Mouse (Mus musculus) urinary bladder, postnatal 14 days (tissue): ENCODE measurements around the gene Apoa2.

ENCODE experiments used
- DNase-seq: peaks from one replicate; pipeline ENCODE4 v3.0.0; 2021; ENCODE audit warnings: low spot score

The Apoa2 gene

DNA sequence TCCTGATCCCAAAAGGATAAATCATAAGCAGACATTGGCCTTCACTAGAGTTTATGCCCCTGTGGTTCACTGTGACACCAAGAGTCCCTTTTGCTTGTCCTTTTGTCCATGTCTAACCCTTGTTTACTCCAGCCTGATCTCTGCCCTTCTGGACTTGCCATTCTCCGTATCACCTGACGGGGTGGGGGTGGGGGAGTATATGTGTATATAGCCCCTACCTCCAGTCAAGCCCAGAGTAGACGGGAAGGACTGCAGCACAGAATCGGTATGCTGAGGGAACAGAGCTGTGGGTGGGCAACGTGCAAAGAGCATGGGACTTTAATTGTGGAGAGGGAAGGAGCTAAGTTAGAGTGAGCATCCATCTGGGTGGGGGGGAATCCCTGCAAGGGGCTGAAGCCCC lies at the start of gene Apoa2:
TSS of gene Apoa2 (plus strand) at position 198 of the 400 bp plus-strand sequence.
- no peak for DNase-seq

GRCm38 (mm10) chr1:171179487-171180171 lies 45.2 kb upstream of the Apoa2 start:
- DNase-seq = no peak

- DNase-seq = no peak
Observed at GRCm38 (mm10) chr1:171183025-171183424, 41.8 kb upstream of the Apoa2 start.

GRCm38 (mm10) chr1:171183620-171184019 lies 41.2 kb upstream of the Apoa2 start:
- no peak for DNase-seq

- peak; percentile 81 for DNase-seq
Observed at GRCm38 (mm10) chr1:171184314-171184713, 40.5 kb upstream of the Apoa2 start.

DNA sequence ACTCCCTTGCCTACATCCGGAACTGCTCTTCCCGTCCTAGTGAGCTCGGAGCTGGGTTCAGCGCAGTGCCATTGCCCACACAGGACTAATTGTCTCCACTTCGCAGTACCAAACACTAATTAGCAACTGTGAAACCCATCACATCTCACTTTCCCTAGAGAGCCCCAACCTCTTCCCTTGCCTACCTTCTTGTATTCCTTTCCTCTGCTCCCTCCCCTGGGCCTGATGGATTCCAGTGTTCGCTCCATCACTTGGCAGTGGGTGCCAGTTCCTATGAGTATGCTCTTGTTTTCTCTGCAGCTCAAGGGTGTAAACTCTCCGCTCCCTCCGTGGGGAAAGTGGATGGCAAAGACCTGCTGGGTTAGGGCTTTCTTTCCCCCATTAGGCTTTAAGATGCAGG lies 39.2 kb upstream of the Apoa2 start:
- DNase-seq = no peak

DNA sequence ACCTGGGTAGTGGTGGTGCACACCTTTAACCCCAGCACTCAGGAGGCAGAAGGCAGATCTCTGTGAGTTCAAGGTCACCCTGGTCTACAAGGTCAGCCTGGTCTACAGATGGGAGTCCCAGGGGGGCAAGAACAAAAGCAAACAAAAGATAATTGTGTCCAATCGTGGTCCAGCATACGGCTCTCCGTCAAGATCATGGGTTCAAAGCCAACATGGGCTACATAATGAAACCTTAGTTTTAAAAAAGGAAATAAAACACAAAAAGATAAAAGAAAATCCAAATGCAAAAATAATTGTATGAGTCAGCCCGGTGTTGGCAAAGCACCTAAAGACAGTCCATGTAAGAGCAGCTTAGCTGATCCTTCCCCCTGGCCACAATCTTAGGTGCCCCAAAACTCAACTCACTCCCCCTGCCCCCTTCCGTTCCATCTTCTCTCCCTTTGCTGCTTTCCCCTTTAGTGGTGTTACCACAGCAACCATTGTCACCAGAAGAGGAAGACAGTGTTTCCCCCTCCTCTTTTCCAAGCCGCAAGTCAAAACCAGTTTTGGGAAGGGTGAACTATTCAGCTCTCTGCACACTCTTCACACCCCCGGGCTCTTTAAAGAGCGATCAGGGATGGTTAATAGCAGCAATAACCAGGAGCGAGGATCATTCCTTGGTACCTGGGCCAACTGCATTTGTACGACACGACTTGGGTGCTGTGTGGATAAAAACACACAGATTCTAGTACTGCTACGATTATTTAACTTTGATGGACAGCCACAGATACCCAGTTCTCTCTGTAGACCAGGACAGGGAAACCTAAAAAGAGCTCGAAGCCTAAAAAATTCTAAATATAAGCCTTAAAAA lies 36.8 kb upstream of the Apoa2 start:
- no peak for DNase-seq

DNA sequence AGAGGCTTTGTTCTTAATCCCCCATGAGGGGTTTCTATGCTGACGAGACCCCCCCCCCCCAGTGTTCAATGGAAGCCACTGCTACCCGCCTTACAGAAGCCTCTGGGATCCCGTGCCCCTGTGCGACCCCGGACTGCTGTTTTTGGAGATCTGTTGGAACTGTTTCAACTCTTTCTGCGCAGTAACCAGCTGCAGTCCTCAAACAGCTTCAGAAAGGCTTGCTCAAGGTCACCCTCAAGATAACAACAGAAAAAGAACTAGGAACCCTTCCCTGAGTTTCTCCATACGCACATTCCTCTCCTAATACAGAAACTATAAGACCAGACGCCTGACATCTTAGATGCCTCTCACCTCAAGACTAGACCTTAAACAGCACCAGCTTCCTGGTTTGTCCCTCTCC lies 35.8 kb upstream of the Apoa2 start:
- no peak for DNase-seq

GRCm38 (mm10) chr1:171189476-171190114 lies 35.3 kb upstream of the Apoa2 start:
- DNase-seq = no peak

DNA sequence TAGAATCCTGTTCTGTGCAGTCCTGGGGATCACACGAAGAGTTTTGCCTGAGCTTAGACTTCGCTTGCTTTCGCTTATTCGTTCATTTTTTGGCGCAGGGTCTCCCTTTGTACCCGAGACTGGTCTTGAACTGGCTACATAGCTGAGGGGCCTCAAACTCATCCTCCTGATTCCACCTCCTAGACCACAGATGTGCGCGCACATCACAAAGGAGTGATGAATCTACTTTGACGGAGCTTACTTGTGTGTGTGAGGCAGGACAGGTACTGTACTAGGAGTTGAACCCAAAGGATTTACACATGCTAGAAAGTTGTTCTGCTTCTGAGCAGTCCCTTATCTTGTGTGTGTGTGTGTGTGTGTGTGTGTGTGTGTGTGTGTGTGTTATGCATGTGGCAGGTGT lies 34.0 kb upstream of the Apoa2 start:
- no peak for DNase-seq

DNA sequence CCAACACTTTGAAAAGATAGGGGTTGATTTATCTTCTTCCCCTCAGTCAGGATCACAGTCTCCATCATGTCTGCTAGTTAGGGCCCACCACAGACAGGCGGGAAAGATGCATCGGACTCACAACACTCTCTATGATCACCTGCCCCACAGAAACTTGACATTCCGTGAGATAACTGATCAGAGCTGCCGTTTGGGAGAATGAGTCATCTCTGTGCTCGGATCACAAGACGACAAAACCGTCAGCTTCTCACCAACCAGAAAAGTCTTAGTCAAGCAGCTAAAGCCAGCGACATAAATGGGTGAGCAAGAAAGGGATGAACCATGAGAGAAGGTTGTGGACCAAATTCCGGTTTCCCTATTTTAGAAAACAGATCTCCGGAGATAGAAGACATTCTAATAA lies 32.6 kb upstream of the Apoa2 start:
- no peak for DNase-seq

DNA sequence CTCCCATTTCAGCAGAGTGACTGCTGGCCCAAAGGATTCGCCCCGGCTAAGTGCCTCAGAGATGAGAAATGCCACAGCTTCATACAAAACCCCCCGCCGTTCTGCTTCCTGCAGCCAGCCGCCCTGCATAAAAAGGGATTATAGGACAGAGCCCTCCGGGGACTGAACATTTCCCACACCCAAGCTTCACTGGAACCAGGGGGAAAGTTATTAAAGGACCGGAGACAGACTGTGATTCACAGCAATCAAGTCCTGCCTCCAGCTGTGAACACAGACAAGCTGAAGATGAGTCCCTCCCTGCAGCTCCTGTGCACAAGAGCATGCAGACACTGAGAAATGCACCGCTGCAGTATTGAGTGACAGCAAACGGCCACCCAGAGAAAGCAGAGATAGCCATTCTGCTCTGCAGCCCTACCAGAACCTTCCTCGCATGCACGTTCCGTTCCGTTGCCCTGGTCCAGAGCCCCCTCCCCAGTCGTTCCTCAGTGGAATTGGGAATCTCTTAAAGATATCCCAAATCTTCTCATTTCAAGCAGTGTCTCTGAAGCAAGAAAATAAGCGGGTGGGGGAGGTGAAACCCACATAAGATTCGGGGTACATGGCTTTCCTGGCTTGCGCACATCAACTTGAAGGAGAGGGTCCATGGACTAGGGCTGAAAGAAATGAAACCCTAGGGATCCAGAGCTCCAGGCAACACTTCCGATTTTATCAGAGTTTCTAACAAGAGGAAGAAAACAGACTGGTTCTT lies 31.6 kb upstream of the Apoa2 start:
- DNase-seq = no peak

- DNase-seq = no peak
Observed at GRCm38 (mm10) chr1:171193911-171194830, 30.7 kb upstream of the Apoa2 start.

- DNase-seq = no peak
Observed at GRCm38 (mm10) chr1:171195046-171195822, 29.6 kb upstream of the Apoa2 start.

DNA sequence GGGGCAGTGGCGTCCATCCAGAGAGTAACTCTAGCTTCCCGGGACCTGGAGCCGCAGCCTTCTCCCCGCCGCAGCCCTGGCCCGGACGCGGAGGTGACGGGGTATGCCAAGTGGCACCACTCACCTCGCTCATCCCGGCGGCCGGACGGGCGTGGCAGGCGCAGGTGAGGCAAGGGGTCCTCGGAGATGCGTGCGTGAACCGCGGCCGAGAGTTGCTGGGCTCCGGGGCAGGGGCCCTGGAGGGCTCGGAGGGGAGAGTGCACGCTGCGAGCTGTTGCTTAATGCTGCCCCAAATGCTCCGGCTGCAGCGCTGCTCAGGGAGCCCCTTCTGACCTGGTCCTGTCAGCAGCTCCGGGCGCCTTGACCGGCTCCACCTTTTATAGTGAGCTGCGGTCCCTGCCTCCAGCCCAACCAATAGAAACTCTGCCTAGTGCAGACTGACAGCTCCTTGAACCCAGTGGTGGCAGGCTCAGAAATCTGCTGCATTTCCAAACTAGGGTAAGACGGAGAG lies 28.9 kb upstream of the Apoa2 start, which contains the start of gene Pcp4l1:
TSS of gene Pcp4l1 (minus strand) at position 382 of the 511 bp plus-strand sequence.
- peak; percentile 43 for DNase-seq

DNA sequence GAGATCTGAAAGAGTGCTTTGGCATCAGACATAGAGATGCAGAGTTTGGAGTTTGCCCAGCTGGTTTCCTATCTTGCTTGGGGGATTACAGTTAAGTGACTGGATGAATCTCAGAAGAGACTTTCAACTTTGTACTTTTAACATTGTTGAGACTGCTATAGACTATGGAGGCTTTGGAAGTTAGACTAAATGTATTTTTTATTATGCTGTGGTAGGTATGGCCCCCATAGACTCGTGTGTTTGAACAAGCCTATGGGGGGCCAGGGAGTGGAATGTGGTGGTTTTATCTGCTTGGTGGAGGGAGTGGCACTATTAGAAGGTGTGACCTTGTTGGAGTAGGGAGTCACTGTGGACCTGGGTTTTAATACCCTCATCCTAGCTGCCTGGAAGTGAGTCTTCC lies 25.3 kb upstream of the Apoa2 start:
- no peak for DNase-seq

- no peak for DNase-seq
Observed at GRCm38 (mm10) chr1:171200769-171201168, 24.1 kb upstream of the Apoa2 start.

GRCm38 (mm10) chr1:171203471-171204248 lies 21.2 kb upstream of the Apoa2 start:
- DNase-seq = no peak

DNA sequence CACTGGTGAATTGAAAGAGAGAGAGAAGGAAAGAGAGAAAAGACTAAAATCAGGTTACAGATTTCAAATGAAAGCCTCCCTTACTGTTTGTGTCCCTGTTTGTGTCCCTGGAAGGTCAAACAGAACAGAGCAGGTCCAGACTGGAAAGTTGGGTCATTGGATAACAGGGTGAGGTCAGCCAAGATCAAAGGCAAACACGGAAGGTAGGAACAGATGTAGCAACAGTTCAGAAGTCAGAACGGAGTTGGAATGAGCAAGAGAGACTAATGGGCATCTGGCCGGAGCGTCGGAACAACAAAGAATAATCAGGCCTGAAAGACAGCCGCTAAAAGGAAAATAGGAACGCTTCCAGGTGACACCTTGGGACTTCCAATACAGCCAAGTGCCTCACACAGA lies 20.6 kb upstream of the Apoa2 start:
- DNase-seq = no peak
